Mouse (Mus musculus) megakaryocyte, embryonic 14.5 days (primary cell): ENCODE results near the gene Crb3. TPM values are rescaled to one million over a fixed set of nuclear protein-coding genes. Genes with fewer than 3 reads are reported as not detected.

Experiments used
- H3K27me3 ChIP-seq: replicated peaks from 2 replicates; pipeline ENCODE3; 2012; ENCODE audit warnings: inconsistent platforms
- H3K36me3 ChIP-seq: replicated peaks from 2 replicates; pipeline ENCODE3; 2012; ENCODE audit warnings: low read length, inconsistent platforms, mixed read lengths
- H3K4me1 ChIP-seq: 2 replicates; pipeline ENCODE4 v1.6.1; 2012; ENCODE audit warnings: inconsistent platforms
- H3K4me3 ChIP-seq: replicated peaks from 2 replicates; pipeline ENCODE3; 2012; ENCODE audit warnings: moderate library complexity, mild to moderate bottlenecking, inconsistent platforms
- H3K9me3 ChIP-seq: 2 replicates; pipeline ENCODE4 v1.6.1; 2012; ENCODE audit warnings: inconsistent platforms
- FLI1 ChIP-seq: IDR thresholded peaks from 2 replicates; pipeline ENCODE4 v1.6.1; 2012; ENCODE audit warnings: low read length, inconsistent platforms, mixed read lengths
- GATA1 ChIP-seq: IDR thresholded peaks from 3 replicates; pipeline ENCODE4 v1.6.1; 2012; ENCODE audit warnings: mixed read lengths, low read length, inconsistent platforms, borderline replicate concordance
- polyA plus RNA-seq: library from polyadenylated mRNA; stranded (reverse); fragments of >175 nt; gene quantifications from 2 replicates; pipeline ENCODE4 v1.2.3, GENCODE M21; 2012; ENCODE audit warnings: low replicate concordance; ENCODE audit not compliant: insufficient read depth

Gene Crb3
- polyA plus RNA-seq, 1 experiment: 0.11 TPM

DNA sequence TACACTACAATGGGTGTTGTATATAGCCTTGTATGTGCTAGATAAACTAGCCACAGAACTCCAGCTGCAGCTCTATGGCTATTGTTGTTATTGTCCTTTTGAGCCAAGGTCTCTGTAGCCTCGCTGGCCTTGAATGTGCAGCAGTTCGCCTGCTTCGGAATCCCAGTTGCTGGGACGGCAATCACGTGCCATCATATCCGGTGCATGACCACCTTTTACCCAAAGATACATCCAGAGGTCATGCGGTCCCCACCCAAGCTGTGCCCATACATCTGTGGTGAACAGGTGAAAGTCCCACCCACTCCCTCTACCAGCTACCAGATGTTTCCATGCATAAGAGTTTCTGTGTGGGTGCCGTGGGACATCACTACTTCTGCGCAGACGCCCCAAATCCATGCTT lies 2.2 kb downstream of the Crb3 start:
- Histone ChIP-seq H3K27me3 (peaks cover 73% of the 10 kb centered on the region), H3K9me3 (no peaks in the 10 kb centered on the region), H3K4me1 (peaks cover 50% of the 10 kb centered on the region), H3K4me3 (peak overlapping the region; percentile 91), H3K36me3 (peaks cover 6% of the 10 kb centered on the region)
- no peak for TF ChIP-seq GATA1
- TF ChIP-seq FLI1: no peak

GRCm38 (mm10) chr17:57062011-57062521 lies 3.2 kb downstream of the Crb3 start:
- no peaks in the 10 kb centered on the region for H3K9me3 ChIP-seq
- H3K36me3 ChIP-seq: peaks cover 16% of the 10 kb centered on the region
- peak overlapping the region; percentile 76 for H3K4me3 ChIP-seq
- H3K27me3 ChIP-seq: peaks cover 72% of the 10 kb centered on the region
- peaks cover 50% of the 10 kb centered on the region for H3K4me1 ChIP-seq
- no peak for TF ChIP-seq GATA1

DNA sequence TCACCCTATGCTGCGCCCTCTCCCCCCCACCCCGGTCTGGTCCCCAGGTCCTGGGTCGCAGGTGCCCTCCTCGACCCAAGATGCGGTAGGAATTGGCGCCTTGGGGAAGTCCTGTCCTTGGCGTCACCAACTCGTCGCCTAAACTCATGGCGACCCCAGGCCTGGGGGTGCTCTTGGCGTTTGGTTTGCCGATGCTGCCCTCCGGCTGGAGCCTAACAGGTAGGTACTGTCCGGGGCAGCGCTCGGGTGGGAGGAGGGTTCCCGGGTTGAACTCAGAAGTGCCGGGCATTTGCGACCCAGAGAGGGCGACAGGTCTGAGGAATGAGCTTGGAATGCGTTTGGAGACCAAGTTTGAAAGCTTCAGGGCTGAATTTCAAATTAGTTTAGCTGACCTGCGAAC lies 3.6 kb downstream of the Crb3 start:
- Histone ChIP-seq H3K36me3 (peaks cover 20% of the 10 kb centered on the region), H3K4me3 (peak overlapping the region; percentile 57), H3K4me1 (peaks cover 50% of the 10 kb centered on the region), H3K27me3 (peaks cover 68% of the 10 kb centered on the region), H3K9me3 (no peaks in the 10 kb centered on the region)
- TF ChIP-seq GATA1: no peak
- no peak for TF ChIP-seq FLI1

- H3K9me3 ChIP-seq: no peaks in the 10 kb centered on the region
- peaks cover 25% of the 10 kb centered on the region for H3K36me3 ChIP-seq
- H3K4me1 ChIP-seq: peaks cover 50% of the 10 kb centered on the region
- no peak for TF ChIP-seq FLI1
- no peak for TF ChIP-seq GATA1
- H3K4me3 ChIP-seq: no peak overlapping the region
- peaks cover 63% of the 10 kb centered on the region for H3K27me3 ChIP-seq
Measured at GRCm38 (mm10) chr17:57063031-57063430, 4.1 kb downstream of the Crb3 start.

DNA sequence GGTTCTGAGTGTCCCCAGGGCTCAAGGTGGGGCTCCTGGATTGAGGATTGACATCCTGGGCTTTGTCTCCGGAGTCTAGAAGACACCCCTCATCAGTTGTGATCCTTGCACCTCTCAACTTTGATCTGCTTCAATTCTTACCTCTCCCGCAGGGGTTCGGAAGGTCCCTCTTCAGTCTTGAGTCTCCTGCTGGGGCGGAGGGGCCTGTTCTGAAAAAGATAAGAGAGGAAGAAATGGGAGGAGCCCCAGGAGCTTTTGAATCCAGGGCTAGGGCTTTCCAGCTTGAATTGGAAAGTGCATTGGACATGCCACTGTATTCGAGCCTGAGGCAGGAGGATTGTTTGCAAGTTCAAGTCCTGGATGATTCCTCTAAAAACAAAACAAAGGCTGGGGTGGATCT lies 8.0 kb downstream of the Crb3 start:
- Histone ChIP-seq H3K36me3 (peaks cover 49% of the 10 kb centered on the region), H3K27me3 (peaks cover 26% of the 10 kb centered on the region)
- no peak for TF ChIP-seq GATA1
- no peak for TF ChIP-seq FLI1

DNA sequence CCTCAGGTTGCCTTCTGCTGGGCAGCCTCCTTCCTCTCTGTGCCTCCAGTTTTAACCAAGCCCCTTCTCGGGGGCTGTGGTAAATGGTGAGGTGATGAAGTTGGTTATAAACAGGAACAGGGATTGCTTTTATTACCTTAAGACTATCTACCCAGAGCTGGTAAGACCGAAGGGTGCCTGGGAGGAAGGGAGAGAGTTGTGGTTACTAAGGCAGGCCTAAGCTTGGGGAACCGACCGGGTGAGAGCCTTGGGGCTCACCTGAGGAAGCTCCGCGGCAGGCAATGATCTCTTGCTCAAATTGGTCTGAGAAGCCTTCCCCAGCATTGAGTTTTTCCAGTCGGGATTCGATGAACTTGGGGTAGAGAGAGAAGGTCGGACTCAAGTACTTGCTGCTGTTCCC lies 11.4 kb downstream of the Crb3 start:
- H3K36me3 ChIP-seq: peaks cover 74% of the 10 kb centered on the region
- no peaks in the 10 kb centered on the region for H3K9me3 ChIP-seq
- H3K27me3 ChIP-seq: peaks cover 1% of the 10 kb centered on the region
- H3K4me1 ChIP-seq: peaks cover 3% of the 10 kb centered on the region; the same call in 1 of the 2 replicates
- TF ChIP-seq GATA1 (no peak), FLI1 (no peak)
- H3K4me3 ChIP-seq: no peak overlapping the region

More for the DNA sequence above, 8.0 kb downstream of the Crb3 start:
- no peaks in the 10 kb centered on the region for H3K9me3 ChIP-seq
- H3K4me3 ChIP-seq: no peak overlapping the region
- peaks cover 18% of the 10 kb centered on the region for H3K4me1 ChIP-seq

DNA sequence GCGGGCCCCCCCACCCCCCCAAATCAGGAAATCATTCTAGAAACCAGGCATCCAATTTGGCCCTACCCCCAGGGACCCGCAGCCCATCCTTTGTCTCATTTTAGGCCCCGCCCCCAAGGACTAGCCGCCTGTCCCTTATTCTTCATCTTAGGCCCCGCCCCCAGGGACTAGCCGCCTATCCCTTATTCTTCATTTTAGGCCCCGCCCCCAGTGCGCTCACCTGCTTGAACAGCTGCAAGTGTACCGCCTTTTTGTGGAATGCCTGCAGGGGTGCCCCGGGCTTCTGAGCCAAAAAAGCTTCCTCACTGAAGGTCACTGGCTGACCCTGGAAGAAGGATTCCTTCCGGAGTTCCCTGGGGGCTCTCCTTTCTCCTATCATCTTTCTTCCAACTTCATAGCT lies 11.8 kb downstream of the Crb3 start:
- Histone ChIP-seq H3K9me3 (no peaks in the 10 kb centered on the region), H3K4me1 (no peaks in the 10 kb centered on the region), H3K36me3 (peaks cover 73% of the 10 kb centered on the region), H3K4me3 (no peak overlapping the region), H3K27me3 (no peaks in the 10 kb centered on the region)
- no peak for TF ChIP-seq GATA1
- no peak for TF ChIP-seq FLI1

GRCm38 (mm10) chr17:57076916-57077315 lies 18.0 kb downstream of the Crb3 start:
- no peaks in the 10 kb centered on the region for H3K9me3 ChIP-seq
- no peak overlapping the region for H3K4me3 ChIP-seq
- H3K36me3 ChIP-seq: peaks cover 57% of the 10 kb centered on the region
- H3K27me3 ChIP-seq: no peaks in the 10 kb centered on the region
- peaks cover 57% of the 10 kb centered on the region for H3K4me1 ChIP-seq
- TF ChIP-seq FLI1 (no peak), GATA1 (no peak)

GRCm38 (mm10) chr17:57078336-57078735 lies 19.4 kb downstream of the Crb3 start, which contains the start of gene Dennd1c:
Dennd1c (minus strand) TSS chr17:57078514.
- Histone ChIP-seq H3K4me1 (peaks cover 60% of the 10 kb centered on the region), H3K9me3 (no peaks in the 10 kb centered on the region), H3K27me3 (no peaks in the 10 kb centered on the region), H3K36me3 (peaks cover 53% of the 10 kb centered on the region), H3K4me3 (peak within 1 kb of the TSS; percentile 86)
- no peak for TF ChIP-seq FLI1
- no peak for TF ChIP-seq GATA1

GRCm38 (mm10) chr17:57079919-57080318 lies 21.0 kb downstream of the Crb3 start:
- TF ChIP-seq FLI1: no peak
- TF ChIP-seq GATA1: no peak
- Histone ChIP-seq H3K36me3 (peaks cover 45% of the 10 kb centered on the region), H3K9me3 (no peaks in the 10 kb centered on the region), H3K4me1 (peaks cover 71% of the 10 kb centered on the region), H3K27me3 (peaks cover 2% of the 10 kb centered on the region), H3K4me3 (no peak overlapping the region)

DNA sequence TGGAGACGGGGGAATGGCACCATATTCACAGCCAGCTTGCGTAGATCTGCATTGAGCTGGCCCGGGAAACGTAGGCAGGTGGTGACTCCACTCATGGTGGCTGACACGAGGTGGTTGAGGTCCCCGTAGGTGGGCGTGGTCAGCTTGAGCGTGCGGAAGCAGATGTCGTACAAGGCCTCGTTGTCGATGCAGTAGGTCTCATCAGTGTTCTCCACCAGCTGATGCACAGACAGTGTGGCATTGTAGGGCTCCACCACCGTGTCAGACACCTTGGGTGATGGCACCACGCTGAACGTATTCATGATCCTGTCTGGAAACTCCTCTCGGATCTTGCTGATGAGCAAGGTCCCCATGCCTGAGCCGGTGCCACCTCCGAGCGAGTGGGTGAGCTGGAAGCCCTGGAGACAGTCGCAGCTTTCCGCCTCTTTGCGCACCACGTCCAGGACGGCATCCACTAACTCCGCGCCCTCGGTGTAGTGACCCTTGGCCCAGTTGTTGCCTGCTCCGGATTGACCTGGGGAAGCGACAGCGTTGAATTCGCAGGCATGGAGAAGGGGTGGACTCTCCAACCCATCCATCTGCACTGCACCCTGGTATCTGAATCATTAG lies 22.4 kb downstream of the Crb3 start:
- TF ChIP-seq FLI1: no peak
- TF ChIP-seq GATA1: no peak
- peaks cover 35% of the 10 kb centered on the region for H3K36me3 ChIP-seq
- H3K27me3 ChIP-seq: peaks cover 4% of the 10 kb centered on the region
- no peaks in the 10 kb centered on the region for H3K9me3 ChIP-seq
- peaks cover 66% of the 10 kb centered on the region for H3K4me1 ChIP-seq
- peak overlapping the region; percentile 3 for H3K4me3 ChIP-seq
